Mouse (Mus musculus): ENCODE measurements at regions not wholly inside any gene's neighbourhood (a gene's known extent, or its start where the extent isn't known, plus 50 kb on each side); places are given as distances from the start of the nearest gene placed in this dataset.
"Not testable (repeated sequence)": the region's sequence is repeated elsewhere in the genome, so short reads cannot be mapped to it uniquely, and the experiment has no call there.

GRCm38 (mm10) chrX:104931153-104931706 is 74.2 kb upstream of the Magee2 start:
- Histone ChIP-seq H3K4me1 (no peaks in the 10 kb centered on the region), H3K9ac (no peak overlapping the region), H3K4me2 (no peak overlapping the region), H3K9me3 (no peaks in the 10 kb centered on the region), H3K27ac (no peak overlapping the region), H3K4me3 (no peak overlapping the region), H3K36me3 (replicated peaks) (no peaks in the 10 kb centered on the region), H3K27me3 (replicated peaks) (peaks cover 14% of the 10 kb centered on the region)
- ATAC-seq (replicated peaks), result peak; percentile 63; the same call in 1 of the 2 replicates
- WGBS, result 85% methylated on average over 2 of the region's 2 CpGs

DNA sequence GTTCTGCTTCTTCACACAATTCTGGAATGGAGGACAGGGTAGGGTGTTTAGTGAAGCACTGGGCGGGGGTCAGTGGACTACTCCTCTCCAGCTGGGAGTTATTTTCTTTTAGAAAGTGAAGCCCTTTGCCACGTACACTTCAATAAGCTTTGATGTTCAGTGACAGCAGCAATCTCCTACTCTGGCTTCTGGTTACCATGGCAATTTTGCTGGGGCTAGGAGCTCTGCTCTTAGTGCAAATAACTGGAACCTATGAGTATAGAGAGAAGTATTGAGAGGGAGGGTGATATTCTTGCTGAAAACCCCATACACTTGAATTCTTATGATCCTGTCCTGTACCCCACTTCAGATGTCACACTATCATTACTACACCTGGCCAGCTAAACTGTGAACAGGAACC is 94.5 kb upstream of the Magee2 start:
- H3K27me3 ChIP-seq (replicated peaks), result no peaks in the 10 kb centered on the region; the same call in 1 of the 2 replicates
- H3K4me3 ChIP-seq, result no peak overlapping the region
- no peaks in the 10 kb centered on the region for H3K36me3 ChIP-seq (replicated peaks)
- no peak overlapping the region for H3K27ac ChIP-seq
- ATAC-seq (replicated peaks), result peak; percentile 89
- no peaks in the 10 kb centered on the region for H3K9me3 ChIP-seq
- no peak overlapping the region for H3K9ac ChIP-seq
- 38% methylated on average over 2 of the region's 2 CpGs for WGBS
- H3K4me1 ChIP-seq, result no peaks in the 10 kb centered on the region
- H3K4me2 ChIP-seq, result no peak overlapping the region

DNA sequence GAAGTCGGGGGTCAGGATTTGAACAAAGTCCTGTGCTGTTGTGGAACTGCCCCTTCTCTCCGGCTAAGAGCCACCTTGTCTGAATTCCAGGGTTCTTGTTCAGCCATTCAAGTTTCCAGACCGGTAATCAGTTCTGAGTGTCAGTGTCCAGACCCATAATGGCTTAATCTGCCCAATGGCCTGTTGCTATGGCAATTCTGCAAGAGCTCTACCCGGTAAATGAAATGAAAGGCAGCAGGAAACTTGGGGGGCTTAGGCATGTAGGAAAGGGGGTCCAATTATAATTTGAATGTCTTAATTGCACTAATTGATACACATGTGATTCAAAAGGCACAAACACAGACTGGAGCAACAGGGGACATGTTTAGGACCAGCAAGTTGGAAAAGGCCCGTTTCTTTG is 95.7 kb upstream of the Magee2 start:
- H3K4me2 ChIP-seq; H3K4me1 ChIP-seq; H3K36me3 ChIP-seq (replicated peaks); H3K9me3 ChIP-seq; H3K9ac ChIP-seq; H3K27me3 ChIP-seq (replicated peaks); H3K27ac ChIP-seq; H3K4me3 ChIP-seq: not testable (repeated sequence)
- ATAC-seq (replicated peaks), result peak; percentile 38; the same call in 1 of the 2 replicates
- 31% methylated on average over 4 of the region's 5 CpGs for WGBS

DNA sequence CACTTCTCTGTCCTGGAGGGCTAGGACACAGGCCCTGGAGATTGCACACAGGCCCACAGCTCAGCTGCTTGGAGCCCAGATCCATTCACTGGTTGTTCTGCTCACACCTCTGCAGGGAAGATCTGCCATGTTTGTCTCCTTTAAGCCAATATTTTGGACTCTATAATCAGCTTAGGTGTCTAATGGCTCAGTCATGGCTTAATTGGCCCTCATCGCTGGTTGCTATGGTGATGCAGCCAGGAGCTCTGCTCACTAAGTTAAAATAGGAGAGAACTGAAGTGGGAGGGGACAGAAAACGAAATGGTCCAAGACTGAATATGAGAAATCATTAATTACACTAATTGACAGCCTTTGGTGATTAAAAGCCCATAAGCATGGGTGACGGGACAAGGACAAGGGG is 96.3 kb upstream of the Magee2 start:
- WGBS, result 72% methylated on average over 1 of the region's 3 CpGs
- not testable (repeated sequence) for H3K4me1 ChIP-seq; H3K4me2 ChIP-seq; H3K36me3 ChIP-seq (replicated peaks); H3K9me3 ChIP-seq; H3K27ac ChIP-seq; H3K27me3 ChIP-seq (replicated peaks); H3K4me3 ChIP-seq; H3K9ac ChIP-seq
- peak; percentile 65 for ATAC-seq (replicated peaks)

DNA sequence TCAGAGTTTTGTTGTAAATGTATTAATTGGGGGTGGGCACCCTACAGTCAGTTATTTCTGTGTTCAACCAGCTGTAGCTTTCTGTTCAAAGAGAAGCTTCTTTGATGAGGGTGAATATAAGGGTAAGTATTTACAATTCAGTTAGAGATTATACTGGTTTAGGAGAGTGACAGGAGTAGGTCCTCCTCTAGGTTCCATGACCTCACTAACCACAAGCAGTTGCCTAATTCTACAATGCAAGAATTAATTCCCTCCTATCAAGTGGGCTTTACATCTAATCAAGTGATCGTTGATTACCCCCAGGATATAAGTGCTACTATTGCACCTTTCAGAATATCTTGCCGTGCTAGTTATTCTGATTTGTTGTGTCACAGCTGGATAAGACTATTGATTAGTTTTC is 101.1 kb upstream of the Pbdc1 start:
- Histone ChIP-seq H3K9me3 (no peaks in the 10 kb centered on the region), H3K4me1 (no peaks in the 10 kb centered on the region), H3K4me2 (no peak overlapping the region), H3K27me3 (replicated peaks) (peaks cover 22% of the 10 kb centered on the region), H3K4me3 (no peak overlapping the region), H3K9ac (no peak overlapping the region), H3K27ac (no peak overlapping the region), H3K36me3 (replicated peaks) (no peaks in the 10 kb centered on the region)
- 86% methylated on average over 2 of the region's 2 CpGs for WGBS
- ATAC-seq (replicated peaks), result no peak

DNA sequence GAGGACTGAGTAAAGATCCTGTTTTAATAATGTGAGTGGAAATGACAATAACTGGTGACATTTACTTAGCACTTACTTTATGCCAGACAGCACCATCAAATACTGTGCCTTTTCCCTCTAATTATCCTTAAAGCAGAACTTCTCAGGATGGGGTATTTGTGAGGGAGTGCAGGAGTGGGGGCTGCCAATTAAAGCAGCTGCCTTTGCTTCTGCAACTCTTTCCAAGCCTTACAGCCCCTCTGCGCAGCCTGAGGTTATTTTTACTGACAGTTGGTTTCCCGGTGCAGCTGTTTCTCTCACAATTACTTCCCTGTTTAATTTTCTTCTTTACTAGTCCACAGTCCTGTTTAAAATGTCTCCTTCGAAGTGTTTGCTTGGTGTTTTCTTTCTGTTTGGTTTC is 76.3 kb upstream of the Pbdc1 start:
- H3K27me3 ChIP-seq (replicated peaks), result peaks cover 22% of the 10 kb centered on the region
- H3K9ac ChIP-seq, result no peak overlapping the region
- no peak overlapping the region for H3K4me3 ChIP-seq
- WGBS, result 64% methylated on average over 3 of the region's 3 CpGs
- no peak for ATAC-seq (replicated peaks)
- no peak overlapping the region for H3K4me2 ChIP-seq
- H3K36me3 ChIP-seq (replicated peaks), result no peaks in the 10 kb centered on the region
- no peak overlapping the region for H3K27ac ChIP-seq
- no peaks in the 10 kb centered on the region for H3K4me1 ChIP-seq
- H3K9me3 ChIP-seq, result no peaks in the 10 kb centered on the region

DNA sequence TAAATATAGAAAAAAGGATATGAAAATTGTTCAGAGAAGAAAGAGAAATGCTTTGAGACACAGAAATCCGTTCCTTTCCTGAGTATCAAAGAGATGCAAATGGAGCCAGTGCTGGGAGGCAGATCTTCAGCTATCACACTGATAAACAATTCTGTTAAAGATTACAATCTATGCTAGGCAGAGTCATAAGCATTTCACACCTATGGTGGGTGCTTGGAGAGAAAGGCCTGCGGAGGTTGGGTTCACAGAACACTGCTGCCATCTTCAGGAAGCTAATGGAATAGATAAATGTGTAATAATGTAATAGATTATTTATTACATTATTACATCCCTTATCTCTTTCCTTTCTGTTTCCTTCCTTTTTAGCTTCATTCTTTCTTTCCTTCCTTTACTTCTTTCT is 73.1 kb upstream of the Pbdc1 start:
- WGBS, result 7% methylated on average over 2 of the region's 2 CpGs
- H3K9me3 ChIP-seq, result no peaks in the 10 kb centered on the region
- H3K27me3 ChIP-seq (replicated peaks), result peaks cover 11% of the 10 kb centered on the region
- H3K9ac ChIP-seq, result no peak overlapping the region
- no peaks in the 10 kb centered on the region for H3K4me1 ChIP-seq
- H3K36me3 ChIP-seq (replicated peaks), result no peaks in the 10 kb centered on the region
- no peak overlapping the region for H3K4me2 ChIP-seq
- peak; percentile 80; the same call in 1 of the 2 replicates for ATAC-seq (replicated peaks)
- no peak overlapping the region for H3K4me3 ChIP-seq
- H3K27ac ChIP-seq, result no peak overlapping the region

Data from midbrain, embryonic 15.5 days (tissue).